Mouse (Mus musculus) olfactory bulb, adult 2 months (tissue): ENCODE results near the gene Dcdc2a. TPM values are rescaled to one million over a fixed set of nuclear protein-coding genes. Genes with fewer than 3 reads are reported as not detected.

Experiments
- H3K27ac ChIP-seq: fragments of 200-500 bp; 2 replicates; pipeline ENCODE4 v1.5.1; 2012; ENCODE audit warnings: low read depth, low read length; ENCODE audit not compliant: insufficient read depth
- H3K4me1 ChIP-seq: fragments of 200-500 bp; 2 replicates; pipeline ENCODE4 v1.6.1; 2012; ENCODE audit warnings: low read length; ENCODE audit not compliant: control insufficient read depth, insufficient read depth
- H3K4me3 ChIP-seq: fragments of 200-500 bp; 2 replicates; pipeline ENCODE4 v1.5.1; 2012; ENCODE audit warnings: mild to moderate bottlenecking, low read depth, low read length, moderate library complexity; ENCODE audit not compliant: insufficient read depth
- CTCF ChIP-seq: fragments of 200-500 bp; IDR thresholded peaks from 2 replicates; pipeline ENCODE4 v1.5.1; 2012; ENCODE audit warnings: low read depth, mild to moderate bottlenecking, low read length, moderate library complexity; ENCODE audit not compliant: insufficient read depth
- POLR2A ChIP-seq: fragments of 200-500 bp; IDR thresholded peaks from 2 replicates; pipeline ENCODE4 v1.6.1; 2012; ENCODE audit warnings: mild to moderate bottlenecking, low read depth, low read length, moderate library complexity; ENCODE audit not compliant: insufficient read depth
- WGBS: fragments of 180-500 bp; shearing (Covaris S2); methylation state at CpG from one replicate; pipeline ENCODE4 v1.1.7; 2018; 5-methylcytosine and 5-hydroxymethylcytosine counted together
- polyA plus RNA-seq: library from polyadenylated mRNA; stranded (reverse); fragments of >200 nt; gene quantifications from 2 replicates; pipeline ENCODE4 v1.2.4, GENCODE M21; 2012; ENCODE audit warnings: low replicate concordance; ENCODE audit not compliant: missing spikeins, insufficient read depth, insufficient read length

The Dcdc2a gene
- polyA plus RNA-seq, 1 experiment: not detected

DNA sequence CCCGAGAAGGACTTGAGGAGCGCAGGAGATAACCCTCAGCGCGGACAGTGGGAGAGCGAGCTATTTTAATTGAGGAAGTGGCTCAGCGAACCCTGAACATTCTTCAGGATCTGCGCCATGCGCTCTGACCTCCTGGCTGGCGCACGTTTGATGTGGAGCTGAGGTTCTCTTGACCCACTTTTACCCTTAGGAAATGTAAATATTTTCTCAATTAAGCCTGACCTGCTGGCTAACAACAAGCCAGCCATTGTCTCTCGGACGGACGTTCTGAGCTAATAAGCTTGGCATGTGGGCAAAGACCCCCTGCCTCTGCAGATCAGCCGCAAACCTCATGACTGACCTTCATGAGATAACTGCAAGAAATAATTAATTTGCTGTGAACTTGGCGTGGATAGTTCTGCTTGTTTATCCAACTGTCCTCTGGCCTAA is 27.4 kb downstream of the Dcdc2a start:
- no peak overlapping the region for H3K27ac ChIP-seq
- no peaks in the 10 kb centered on the region for H3K4me1 ChIP-seq
- H3K4me3 ChIP-seq: no peak overlapping the region
- TF ChIP-seq CTCF: no peak
- TF ChIP-seq POLR2A: no peak
- 34% methylated on average over 15 of the region's 15 CpGs for WGBS

DNA sequence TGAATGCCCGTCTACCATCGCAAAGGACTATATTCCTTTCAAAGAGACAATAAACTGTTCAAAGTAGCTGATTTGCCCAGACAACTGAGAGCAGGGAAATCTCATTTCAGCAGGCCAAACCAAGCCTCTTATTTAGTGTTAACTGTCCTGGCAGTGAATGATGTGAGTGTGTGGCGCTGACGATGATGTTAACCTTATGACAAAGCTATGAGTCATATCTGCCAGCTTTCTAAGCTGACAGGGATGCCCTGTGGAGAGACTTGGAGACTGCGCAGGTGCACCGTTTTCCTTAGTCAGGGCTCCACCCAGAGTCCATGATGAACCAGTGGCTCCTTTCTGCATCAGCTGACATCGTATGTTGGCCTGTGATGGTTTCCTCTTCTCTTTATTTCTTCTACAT is 29.3 kb downstream of the Dcdc2a start:
- no peaks in the 10 kb centered on the region for H3K4me1 ChIP-seq
- TF ChIP-seq CTCF (no peak), POLR2A (no peak)
- 93% methylated on average over 7 of the region's 7 CpGs for WGBS
- H3K27ac ChIP-seq: no peak overlapping the region
- H3K4me3 ChIP-seq: no peak overlapping the region

DNA sequence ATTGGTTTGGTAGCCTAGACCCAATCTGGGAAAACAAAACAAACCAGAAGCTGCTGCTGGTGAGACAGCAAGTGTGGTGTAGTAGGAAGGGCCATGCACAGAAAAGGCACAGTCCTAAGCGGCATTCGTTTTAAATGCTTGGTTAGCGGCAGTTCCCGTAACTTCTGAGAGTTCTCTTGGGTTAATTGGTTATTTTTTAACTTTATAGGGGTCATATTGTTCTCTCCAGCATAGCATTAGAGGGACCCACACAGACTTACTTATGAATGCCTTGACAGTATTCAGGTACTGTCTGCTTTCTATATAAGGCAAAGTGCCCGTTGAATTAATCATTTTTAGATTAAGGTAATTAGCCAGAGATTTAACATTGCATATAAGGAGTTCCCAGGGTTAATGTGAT is 35.5 kb downstream of the Dcdc2a start:
- TF ChIP-seq POLR2A (no peak), CTCF (no peak)
- Histone ChIP-seq H3K4me1 (no peaks in the 10 kb centered on the region), H3K27ac (no peak overlapping the region), H3K4me3 (no peak overlapping the region)
- 59% methylated on average over 5 of the region's 5 CpGs for WGBS

DNA sequence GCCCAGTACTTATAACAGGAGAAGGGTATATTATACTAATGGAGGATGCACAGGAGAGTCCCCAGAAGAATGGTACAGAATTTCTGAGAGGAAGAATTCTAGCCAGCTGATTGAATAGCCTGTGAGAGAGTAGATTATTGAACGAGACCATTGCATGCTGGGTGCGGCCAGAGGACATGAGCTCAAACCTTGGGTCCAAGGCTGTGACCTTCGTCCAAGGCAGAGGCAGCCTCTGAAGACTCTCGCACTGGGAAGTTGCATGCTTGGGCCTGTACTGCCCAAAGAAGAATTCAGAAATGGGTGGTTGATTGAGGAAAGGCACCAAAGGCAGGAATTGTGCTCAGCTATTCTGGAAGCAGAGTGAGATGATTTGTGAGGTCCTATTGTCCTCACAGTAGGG is 38.0 kb downstream of the Dcdc2a start:
- no peak overlapping the region for H3K4me3 ChIP-seq
- no peak overlapping the region for H3K27ac ChIP-seq
- no peak for TF ChIP-seq CTCF
- WGBS: 91% methylated on average over 4 of the region's 4 CpGs
- no peaks in the 10 kb centered on the region for H3K4me1 ChIP-seq

DNA sequence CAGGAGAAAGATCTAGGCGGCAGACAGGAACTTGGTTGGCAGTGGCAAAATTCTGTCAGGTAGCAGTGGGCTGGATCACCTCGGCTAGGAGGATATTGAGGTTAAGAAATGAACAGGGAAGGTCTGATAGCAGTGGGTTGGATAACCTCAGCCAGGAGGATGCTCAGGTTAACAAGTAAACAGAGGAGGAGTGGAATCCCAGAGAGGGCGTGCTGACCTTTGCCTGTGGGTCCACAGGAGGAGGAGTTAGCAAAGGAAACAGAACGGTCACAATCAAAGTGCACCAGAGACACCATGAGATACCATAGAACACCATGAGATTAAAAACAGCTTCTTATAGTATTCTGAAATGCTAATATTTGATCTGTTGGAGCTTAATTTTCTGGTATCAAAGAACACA is 38.6 kb downstream of the Dcdc2a start:
- 89% methylated on average over 4 of the region's 4 CpGs for WGBS
- Histone ChIP-seq H3K4me1 (no peaks in the 10 kb centered on the region), H3K27ac (no peak overlapping the region), H3K4me3 (no peak overlapping the region)
- TF ChIP-seq CTCF (no peak), POLR2A (no peak)

DNA sequence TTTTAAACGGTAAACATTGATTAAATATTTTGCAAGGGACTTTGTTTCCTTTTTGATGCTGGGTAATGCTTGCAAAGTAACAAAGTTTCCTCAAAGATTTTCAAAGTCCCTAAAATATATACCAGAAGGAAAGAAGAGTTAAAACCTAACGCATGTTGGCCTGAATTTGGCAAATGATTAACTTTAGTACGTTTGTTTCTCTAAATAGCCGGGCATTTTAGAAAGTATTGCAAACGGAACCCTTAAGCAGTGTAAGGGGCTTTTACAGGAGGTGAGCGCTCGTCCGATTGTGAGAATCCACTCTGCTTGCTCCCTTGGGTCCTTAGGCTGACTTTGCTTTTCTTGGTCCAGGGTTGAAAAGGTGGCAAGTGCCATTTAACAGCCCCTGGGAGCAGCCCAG is 41.5 kb downstream of the Dcdc2a start:
- 91% methylated on average over 8 of the region's 8 CpGs for WGBS
- TF ChIP-seq POLR2A: no peak
- no peak for TF ChIP-seq CTCF

DNA sequence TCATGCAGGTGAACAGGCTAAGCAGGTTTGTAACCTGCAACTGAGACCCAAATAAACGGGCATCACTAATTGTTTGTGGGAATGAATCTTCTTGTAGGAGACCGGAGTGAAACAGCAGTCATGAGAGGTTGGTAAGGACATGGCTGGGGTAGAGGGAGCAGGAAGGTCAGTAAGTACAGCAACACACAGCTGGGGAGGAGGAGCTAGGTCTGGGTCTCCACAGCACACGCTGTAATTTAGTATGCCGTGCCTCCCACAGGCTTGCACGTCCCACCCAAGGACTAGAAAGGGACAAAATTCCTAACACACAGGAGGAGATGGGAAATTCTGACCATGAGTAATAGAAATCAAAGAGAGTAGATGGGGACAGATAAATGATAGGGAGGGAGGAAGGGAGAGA is 42.8 kb downstream of the Dcdc2a start:
- 63% methylated on average over 5 of the region's 5 CpGs for WGBS
- Histone ChIP-seq H3K4me3 (no peak overlapping the region), H3K4me1 (no peaks in the 10 kb centered on the region), H3K27ac (no peak overlapping the region)
- TF ChIP-seq POLR2A (no peak), CTCF (no peak)

More for the DNA sequence above, 41.5 kb downstream of the Dcdc2a start:
- H3K27ac ChIP-seq: no peak overlapping the region
- H3K4me1 ChIP-seq: no peaks in the 10 kb centered on the region
- no peak overlapping the region for H3K4me3 ChIP-seq

DNA sequence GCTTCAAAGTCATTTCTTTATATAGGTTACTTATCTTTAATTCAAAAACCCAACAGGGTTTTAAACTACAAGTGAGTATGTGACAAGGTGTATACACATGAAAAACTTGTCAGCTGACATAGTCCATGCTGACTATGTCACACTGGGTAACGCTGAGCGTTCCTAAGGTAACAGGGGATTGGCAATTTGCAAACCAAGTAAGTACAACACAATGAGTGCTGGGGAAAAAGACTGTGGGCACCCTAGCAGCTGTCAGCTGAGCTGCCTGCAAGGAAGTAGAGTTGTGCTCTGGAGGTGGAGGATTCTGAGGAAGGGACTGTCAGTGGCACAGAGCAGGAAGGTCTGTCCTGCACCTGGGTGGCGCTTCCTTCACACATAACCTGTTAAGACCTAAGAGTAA is 43.7 kb downstream of the Dcdc2a start:
- Histone ChIP-seq H3K4me3 (no peak overlapping the region), H3K27ac (no peak overlapping the region), H3K4me1 (no peaks in the 10 kb centered on the region)
- WGBS: 59% methylated on average over 3 of the region's 3 CpGs
- no peak for TF ChIP-seq POLR2A
- TF ChIP-seq CTCF: no peak

DNA sequence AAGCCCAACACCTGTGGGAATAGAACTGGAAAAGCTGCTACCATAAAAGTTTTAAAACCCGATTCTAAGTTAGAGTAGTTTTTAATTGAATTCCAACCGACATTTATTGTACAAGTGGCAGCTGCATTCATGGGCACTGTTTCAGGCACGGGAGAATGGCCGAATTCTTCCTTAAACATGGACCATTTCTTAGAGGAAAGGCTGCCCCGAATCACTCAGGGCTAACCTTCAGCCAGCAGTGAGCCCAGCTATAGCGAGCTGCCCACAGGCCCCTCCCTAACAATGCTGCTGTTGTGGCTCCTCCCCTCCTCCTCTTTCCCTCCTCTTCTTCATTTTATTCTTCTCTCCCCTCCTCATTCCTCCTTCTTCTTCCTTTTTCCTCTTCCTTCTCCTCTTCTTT is 44.8 kb downstream of the Dcdc2a start:
- Histone ChIP-seq H3K4me3 (no peak overlapping the region), H3K27ac (no peak overlapping the region), H3K4me1 (no peaks in the 10 kb centered on the region)
- TF ChIP-seq POLR2A (no peak), CTCF (no peak)
- 68% methylated on average over 6 of the region's 6 CpGs for WGBS

DNA sequence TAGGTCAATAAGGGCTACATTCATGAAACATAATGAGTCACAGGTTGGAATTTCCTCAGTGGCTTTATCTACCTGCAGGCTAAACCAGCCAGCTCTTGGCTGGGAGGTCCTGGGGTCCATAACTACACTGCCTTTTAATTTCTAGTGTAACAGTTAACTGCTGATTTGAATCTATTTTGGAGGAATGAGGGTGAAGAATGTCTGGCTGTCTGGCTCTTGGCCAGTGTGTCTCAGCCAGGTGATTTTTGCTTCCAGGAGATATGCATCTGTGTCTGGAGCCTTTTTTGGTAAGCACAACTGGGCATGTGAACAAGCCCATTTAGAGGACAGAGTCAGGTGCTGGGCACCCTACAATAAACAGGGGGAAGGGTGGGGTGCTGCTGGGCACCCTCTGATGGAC is 49.9 kb downstream of the Dcdc2a start:
- Histone ChIP-seq H3K4me1 (no peaks in the 10 kb centered on the region), H3K4me3 (no peak overlapping the region), H3K27ac (no peak overlapping the region)
- TF ChIP-seq POLR2A (no peak), CTCF (no peak)

DNA sequence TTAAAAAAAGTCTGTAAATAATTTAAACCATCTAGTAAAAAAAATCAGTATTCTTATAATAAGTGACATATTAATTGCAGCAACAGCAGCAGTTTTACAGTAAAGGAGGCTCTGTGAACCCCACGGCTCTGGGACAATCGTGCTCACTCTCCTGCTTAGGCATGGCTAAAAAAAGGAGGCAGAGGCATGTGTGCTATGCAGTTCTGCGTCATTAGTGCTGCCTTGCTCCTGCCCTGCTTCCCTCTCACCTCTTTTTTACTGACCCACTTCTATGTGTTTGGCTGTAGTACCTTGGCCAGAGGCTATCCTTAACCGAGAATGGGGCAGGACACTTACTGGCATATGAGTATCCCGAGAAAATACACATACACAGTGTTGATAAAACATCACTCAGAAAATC is 50.9 kb downstream of the Dcdc2a start:
- H3K4me3 ChIP-seq: no peak overlapping the region
- TF ChIP-seq POLR2A (no peak), CTCF (no peak)
- no peaks in the 10 kb centered on the region for H3K4me1 ChIP-seq
- no peak overlapping the region for H3K27ac ChIP-seq
- WGBS: 74% methylated on average over 5 of the region's 5 CpGs
